Mouse (Mus musculus): ENCODE results near the gene Cnn3.

Gene Cnn3

GRCm38 (mm10) chr3:121448029-121448468, 21.8 kb downstream of the Cnn3 start:
- Histone ChIP-seq H3K4me3 (replicated peaks; ENCODE audit: low read length) (no peak overlapping the region), H3K9me3 (ENCODE audit: low read length) (no peaks in the 10 kb centered on the region), H3K4me1 (replicated peaks; ENCODE audit: low read depth, low read length) (peaks cover 77% of the 10 kb centered on the region), H3K36me3 (ENCODE audit: insufficient read depth, low read length) (peaks cover 73% of the 10 kb centered on the region), H3K27me3 (ENCODE audit: insufficient read depth, low read length) (no peaks in the 10 kb centered on the region)
- no peak for TF ChIP-seq POU5F1 (IDR thresholded peaks at IDR 0.05; ENCODE audit: borderline replicate concordance, low read length)
- peak; percentile 51; the same call in 1 of the 2 replicates for TF ChIP-seq NANOG (IDR thresholded peaks at IDR 0.05; ENCODE audit: borderline replicate concordance, low read length)
- no peak for TF ChIP-seq CTCF (conservative IDR thresholded peaks at IDR 0.05; ENCODE audit: low read length)

- Histone ChIP-seq H3K36me3 (ENCODE audit: insufficient read depth, low read length) (peaks cover 71% of the 10 kb centered on the region), H3K9me3 (ENCODE audit: low read length) (no peaks in the 10 kb centered on the region), H3K27me3 (ENCODE audit: insufficient read depth, low read length) (no peaks in the 10 kb centered on the region), H3K4me1 (replicated peaks; ENCODE audit: low read depth, low read length) (peaks cover 71% of the 10 kb centered on the region), H3K4me3 (replicated peaks; ENCODE audit: low read length) (no peak overlapping the region)
- TF ChIP-seq CTCF (conservative IDR thresholded peaks at IDR 0.05; ENCODE audit: low read length) (no peak), NANOG (IDR thresholded peaks at IDR 0.05; ENCODE audit: borderline replicate concordance, low read length) (no peak), POU5F1 (IDR thresholded peaks at IDR 0.05; ENCODE audit: borderline replicate concordance, low read length) (no peak)
Observed at GRCm38 (mm10) chr3:121448606-121449005, 22.3 kb downstream of the Cnn3 start.

GRCm38 (mm10) chr3:121449527-121449926, 23.2 kb downstream of the Cnn3 start:
- Histone ChIP-seq H3K36me3 (ENCODE audit: insufficient read depth, low read length) (peaks cover 71% of the 10 kb centered on the region), H3K4me3 (replicated peaks; ENCODE audit: low read length) (no peak overlapping the region), H3K4me1 (replicated peaks; ENCODE audit: low read depth, low read length) (peaks cover 62% of the 10 kb centered on the region), H3K9me3 (ENCODE audit: low read length) (no peaks in the 10 kb centered on the region), H3K27me3 (ENCODE audit: insufficient read depth, low read length) (no peaks in the 10 kb centered on the region)
- no peak for TF ChIP-seq POU5F1 (IDR thresholded peaks at IDR 0.05; ENCODE audit: borderline replicate concordance, low read length)

GRCm38 (mm10) chr3:121451404-121451803, 25.1 kb downstream of the Cnn3 start:
- H3K36me3 ChIP-seq (ENCODE audit: insufficient read depth, low read length) = peaks cover 85% of the 10 kb centered on the region
- no peaks in the 10 kb centered on the region for H3K27me3 ChIP-seq (ENCODE audit: insufficient read depth, low read length)
- TF ChIP-seq POU5F1 (IDR thresholded peaks at IDR 0.05; ENCODE audit: borderline replicate concordance, low read length) = no peak
- no peak for TF ChIP-seq CTCF (conservative IDR thresholded peaks at IDR 0.05; ENCODE audit: low read length)
- no peak for TF ChIP-seq NANOG (IDR thresholded peaks at IDR 0.05; ENCODE audit: borderline replicate concordance, low read length)
- no peaks in the 10 kb centered on the region for H3K9me3 ChIP-seq (ENCODE audit: low read length)
- peaks cover 46% of the 10 kb centered on the region for H3K4me1 ChIP-seq (replicated peaks; ENCODE audit: low read depth, low read length)
- no peak overlapping the region for H3K4me3 ChIP-seq (replicated peaks; ENCODE audit: low read length)

- Histone ChIP-seq H3K4me3 (replicated peaks; ENCODE audit: low read length) (no peak overlapping the region), H3K9me3 (ENCODE audit: low read length) (no peaks in the 10 kb centered on the region), H3K4me1 (replicated peaks; ENCODE audit: low read depth, low read length) (peaks cover 40% of the 10 kb centered on the region), H3K36me3 (ENCODE audit: insufficient read depth, low read length) (peaks cover 68% of the 10 kb centered on the region), H3K27me3 (ENCODE audit: insufficient read depth, low read length) (no peaks in the 10 kb centered on the region)
- no peak for TF ChIP-seq POU5F1 (IDR thresholded peaks at IDR 0.05; ENCODE audit: borderline replicate concordance, low read length)
- TF ChIP-seq NANOG (IDR thresholded peaks at IDR 0.05; ENCODE audit: borderline replicate concordance, low read length) = no peak
- no peak for TF ChIP-seq CTCF (conservative IDR thresholded peaks at IDR 0.05; ENCODE audit: low read length)
Observed at GRCm38 (mm10) chr3:121458545-121459492, 32.5 kb downstream of the Cnn3 start.

GRCm38 (mm10) chr3:121460473-121461193, 34.3 kb downstream of the Cnn3 start:
- Histone ChIP-seq H3K36me3 (ENCODE audit: insufficient read depth, low read length) (peaks cover 50% of the 10 kb centered on the region), H3K4me1 (replicated peaks; ENCODE audit: low read depth, low read length) (peaks cover 57% of the 10 kb centered on the region), H3K9me3 (ENCODE audit: low read length) (no peaks in the 10 kb centered on the region), H3K4me3 (replicated peaks; ENCODE audit: low read length) (no peak overlapping the region; the same call in 1 of the 2 replicates), H3K27me3 (ENCODE audit: insufficient read depth, low read length) (no peaks in the 10 kb centered on the region)
- TF ChIP-seq POU5F1 (IDR thresholded peaks at IDR 0.05; ENCODE audit: borderline replicate concordance, low read length) = no peak
- TF ChIP-seq NANOG (IDR thresholded peaks at IDR 0.05; ENCODE audit: borderline replicate concordance, low read length) = no peak
- no peak for TF ChIP-seq CTCF (conservative IDR thresholded peaks at IDR 0.05; ENCODE audit: low read length)

GRCm38 (mm10) chr3:121461477-121461876, 35.2 kb downstream of the Cnn3 start:
- Histone ChIP-seq H3K36me3 (ENCODE audit: insufficient read depth, low read length) (peaks cover 42% of the 10 kb centered on the region), H3K27me3 (ENCODE audit: insufficient read depth, low read length) (no peaks in the 10 kb centered on the region), H3K4me3 (replicated peaks; ENCODE audit: low read length) (no peak overlapping the region), H3K9me3 (ENCODE audit: low read length) (no peaks in the 10 kb centered on the region), H3K4me1 (replicated peaks; ENCODE audit: low read depth, low read length) (peaks cover 65% of the 10 kb centered on the region)
- TF ChIP-seq POU5F1 (IDR thresholded peaks at IDR 0.05; ENCODE audit: borderline replicate concordance, low read length) (no peak), NANOG (IDR thresholded peaks at IDR 0.05; ENCODE audit: borderline replicate concordance, low read length) (no peak), CTCF (conservative IDR thresholded peaks at IDR 0.05; ENCODE audit: low read length) (no peak)

- no peaks in the 10 kb centered on the region for H3K9me3 ChIP-seq (ENCODE audit: low read length)
- peaks cover 29% of the 10 kb centered on the region for H3K36me3 ChIP-seq (ENCODE audit: insufficient read depth, low read length)
- H3K4me3 ChIP-seq (replicated peaks; ENCODE audit: low read length) = no peak overlapping the region
- TF ChIP-seq POU5F1 (IDR thresholded peaks at IDR 0.05; ENCODE audit: borderline replicate concordance, low read length) = no peak
- TF ChIP-seq CTCF (conservative IDR thresholded peaks at IDR 0.05; ENCODE audit: low read length) = no peak
- no peak for TF ChIP-seq NANOG (IDR thresholded peaks at IDR 0.05; ENCODE audit: borderline replicate concordance, low read length)
- H3K27me3 ChIP-seq (ENCODE audit: insufficient read depth, low read length) = no peaks in the 10 kb centered on the region
- peaks cover 75% of the 10 kb centered on the region for H3K4me1 ChIP-seq (replicated peaks; ENCODE audit: low read depth, low read length)
Observed at GRCm38 (mm10) chr3:121462782-121463181, 36.5 kb downstream of the Cnn3 start.
